Mouse (Mus musculus) neural tube, embryonic 14.5 days (tissue): ENCODE data around the gene Fam189a2. TPM values are rescaled to one million over a fixed set of nuclear protein-coding genes. Genes with fewer than 3 reads are reported as not detected.

Experiments used
- ATAC-seq: fragments of 200-750 bp; cut with Nextera tagmentation; 2 replicates; pipeline ENCODE4 v1.8.0; 2017; ENCODE audit warnings: low read depth, mild to moderate bottlenecking, moderate TSS enrichment, moderate library complexity
- H3K27ac ChIP-seq: fragments of 300-500 bp; sonication (generic); 2 replicates; pipeline ENCODE4 v1.5.1; 2014; ENCODE audit warnings: low read depth, mild to moderate bottlenecking, control low read depth, low read length, moderate library complexity, mixed read lengths
- H3K27me3 ChIP-seq: fragments of 300-500 bp; sonication (generic); 2 replicates; pipeline ENCODE4 v1.6.1; 2014; ENCODE audit warnings: low read length; ENCODE audit not compliant: control insufficient read depth, insufficient read depth
- H3K36me3 ChIP-seq: fragments of 300-500 bp; sonication (generic); 2 replicates; pipeline ENCODE4 v1.6.1; 2014; ENCODE audit warnings: low read length, mixed read lengths; ENCODE audit not compliant: control insufficient read depth, insufficient read depth
- H3K4me1 ChIP-seq: fragments of 300-500 bp; sonication (generic); 2 replicates; pipeline ENCODE4 v1.6.1; 2014; ENCODE audit warnings: low read length; ENCODE audit not compliant: control insufficient read depth, insufficient read depth
- H3K4me2 ChIP-seq: fragments of 300-500 bp; sonication (generic); 2 replicates; pipeline ENCODE4 v1.6.1; 2014; ENCODE audit warnings: mild to moderate bottlenecking, low read depth, low read length, control low read depth
- H3K4me3 ChIP-seq: fragments of 300-500 bp; sonication (generic); 2 replicates; pipeline ENCODE4 v1.5.1; 2014; ENCODE audit warnings: low read depth, low read length, control low read depth, mixed read lengths
- H3K9ac ChIP-seq: fragments of 300-500 bp; sonication (generic); replicated peaks from 2 replicates; pipeline ENCODE4 v1.6.1; 2014; ENCODE audit warnings: low read depth, mild to moderate bottlenecking, control low read depth, low read length, mixed read lengths
- H3K9me3 ChIP-seq: fragments of 300-500 bp; sonication (generic); 2 replicates; pipeline ENCODE4 v1.6.1; 2016; ENCODE audit warnings: low read length; ENCODE audit not compliant: control insufficient read depth
- WGBS: fragments of 180-500 bp; shearing (Covaris S2); extraction: QIAGEN DNeasy Blood & Tissue Kit; methylation state at CpG from one replicate; pipeline ENCODE4 v1.1.7; 2014; 5-methylcytosine and 5-hydroxymethylcytosine counted together
- polyA plus RNA-seq: library from polyadenylated mRNA; unstranded; fragments of >200 nt; fragmentation: Nextera tagmentation; extraction: Ambion mirVana; gene quantifications from 2 replicates; pipeline ENCODE4 v1.2.1, GENCODE M21; 2014

The Fam189a2 gene
- polyA plus RNA-seq, 1 experiment from 2014 or later: 3.1 TPM

DNA sequence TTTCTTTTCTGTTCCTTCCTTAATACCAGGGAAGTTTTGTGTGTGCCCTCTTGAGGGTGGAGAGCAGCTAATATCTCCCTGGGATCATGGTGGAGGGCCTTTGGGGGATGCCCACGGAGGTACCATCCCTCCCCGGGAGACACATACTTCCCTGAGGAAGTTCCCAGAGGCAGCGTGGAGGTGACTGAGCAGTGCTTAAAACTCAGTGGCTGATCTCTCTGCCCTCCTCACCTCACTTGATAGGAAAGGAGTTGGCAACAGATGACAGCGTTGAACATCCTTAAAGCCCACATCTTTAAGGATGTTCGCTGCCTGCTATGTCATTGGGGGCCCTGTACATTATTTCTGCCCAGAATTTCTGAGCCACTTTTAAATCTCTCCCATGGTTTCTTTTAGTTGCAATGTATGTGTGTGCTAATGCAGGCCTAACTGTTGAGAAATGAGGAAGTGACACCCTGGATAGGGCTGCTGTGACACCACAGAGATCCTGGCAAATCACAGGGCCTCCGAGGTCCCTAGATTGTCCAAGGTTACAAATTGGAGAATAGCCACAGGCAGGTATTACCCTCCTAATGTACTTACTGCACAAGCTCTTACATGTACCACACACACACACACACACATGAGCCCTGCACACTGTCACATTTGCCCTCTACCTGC is 84.7 kb downstream of the Fam189a2 start:
- no peak for ATAC-seq
- 89% methylated on average over 6 of the region's 6 CpGs for WGBS
- Histone ChIP-seq H3K27me3 (no peaks in the 10 kb centered on the region), H3K4me1 (no peaks in the 10 kb centered on the region), H3K27ac (no peak overlapping the region), H3K4me2 (no peak overlapping the region), H3K4me3 (no peak overlapping the region), H3K9me3 (no peaks in the 10 kb centered on the region), H3K9ac (no peak overlapping the region), H3K36me3 (peaks cover 22% of the 10 kb centered on the region)

DNA sequence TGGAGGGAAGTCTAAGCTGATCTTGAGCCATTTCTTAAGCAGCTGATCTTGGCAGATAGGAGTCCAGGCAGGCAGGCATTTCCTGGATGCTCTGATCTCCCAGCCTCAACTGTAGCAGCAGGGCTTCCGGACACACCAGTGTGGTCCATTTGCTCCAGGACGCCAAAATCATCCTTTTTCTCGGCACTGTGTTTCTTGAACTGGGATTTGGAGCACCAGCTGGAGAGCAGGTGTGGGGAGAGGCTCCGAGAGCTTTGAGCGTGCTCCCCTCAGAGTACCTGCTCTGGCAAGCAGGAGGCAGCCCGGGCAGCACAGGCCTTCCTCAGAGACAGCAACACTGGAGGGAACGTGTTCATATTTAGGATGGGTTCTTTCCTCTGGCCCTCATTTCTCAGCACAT is 87.9 kb downstream of the Fam189a2 start:
- Histone ChIP-seq H3K27me3 (no peaks in the 10 kb centered on the region), H3K9me3 (no peaks in the 10 kb centered on the region), H3K27ac (no peak overlapping the region), H3K4me2 (no peak overlapping the region), H3K36me3 (peaks cover 33% of the 10 kb centered on the region), H3K4me1 (no peaks in the 10 kb centered on the region), H3K4me3 (no peak overlapping the region), H3K9ac (no peak overlapping the region)
- ATAC-seq: no peak
- WGBS: 93% methylated on average over 7 of the region's 7 CpGs

DNA sequence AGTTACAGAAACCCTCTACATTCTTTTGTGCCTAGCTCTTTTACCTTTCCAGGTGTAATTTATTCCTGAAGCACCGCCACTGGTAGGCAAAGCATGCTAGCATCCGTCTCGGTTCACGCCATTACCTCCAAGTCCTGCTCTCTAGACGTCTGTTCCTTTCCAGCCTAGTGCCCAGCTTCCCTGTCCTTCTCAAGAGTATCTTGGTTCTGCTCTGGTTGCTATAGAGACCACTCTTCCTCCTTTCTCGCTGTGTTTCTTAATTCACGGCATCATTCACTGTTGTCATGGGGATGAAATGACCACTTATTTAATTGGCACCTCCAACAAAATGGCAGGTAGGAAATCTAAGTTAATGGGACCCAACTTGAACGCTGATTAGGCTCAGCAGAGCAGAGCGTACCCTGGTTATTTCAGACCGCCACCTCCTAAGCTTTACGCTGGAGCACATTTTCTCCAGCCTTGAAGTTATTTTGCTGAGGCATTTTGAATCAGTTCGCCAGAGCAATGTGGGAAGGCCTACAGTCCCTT is 89.3 kb downstream of the Fam189a2 start:
- no peaks in the 10 kb centered on the region for H3K9me3 ChIP-seq
- peaks cover 39% of the 10 kb centered on the region for H3K36me3 ChIP-seq
- no peaks in the 10 kb centered on the region for H3K4me1 ChIP-seq
- H3K4me3 ChIP-seq: no peak overlapping the region
- no peak overlapping the region for H3K4me2 ChIP-seq
- no peak overlapping the region for H3K27ac ChIP-seq
- no peak overlapping the region for H3K9ac ChIP-seq
- ATAC-seq: 0 out of 2 replicates have a peak, but pooled peaks have one; percentile 54
- WGBS: 54% methylated on average over 12 of the region's 12 CpGs
- H3K27me3 ChIP-seq: no peaks in the 10 kb centered on the region

DNA sequence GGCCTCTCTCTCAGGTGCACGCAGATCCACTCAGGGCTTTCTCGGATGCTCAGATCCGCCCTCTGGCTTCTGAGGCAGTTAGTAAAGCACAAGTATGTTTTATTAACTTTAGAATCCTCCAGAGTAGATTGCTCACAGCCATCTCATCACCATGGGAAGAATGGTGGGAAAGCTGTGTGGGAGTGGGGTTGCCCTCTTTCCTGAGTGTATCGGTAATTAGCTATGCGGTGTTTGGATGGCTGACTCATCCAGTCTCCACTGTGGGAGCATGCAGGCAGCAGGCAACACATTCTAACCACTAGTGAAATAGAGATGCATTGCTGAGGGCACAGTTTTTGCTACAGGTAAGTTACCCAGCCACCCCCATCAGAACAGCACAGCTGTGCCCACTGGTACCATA is 100.0 kb downstream of the Fam189a2 start:
- Histone ChIP-seq H3K9ac (no peak overlapping the region), H3K4me1 (no peaks in the 10 kb centered on the region), H3K9me3 (no peaks in the 10 kb centered on the region), H3K27ac (no peak overlapping the region), H3K36me3 (peaks cover 8% of the 10 kb centered on the region; the same call in 1 of the 2 replicates), H3K27me3 (no peaks in the 10 kb centered on the region), H3K4me2 (no peak overlapping the region), H3K4me3 (no peak overlapping the region)
- 91% methylated on average over 5 of the region's 5 CpGs for WGBS
- no peak for ATAC-seq

DNA sequence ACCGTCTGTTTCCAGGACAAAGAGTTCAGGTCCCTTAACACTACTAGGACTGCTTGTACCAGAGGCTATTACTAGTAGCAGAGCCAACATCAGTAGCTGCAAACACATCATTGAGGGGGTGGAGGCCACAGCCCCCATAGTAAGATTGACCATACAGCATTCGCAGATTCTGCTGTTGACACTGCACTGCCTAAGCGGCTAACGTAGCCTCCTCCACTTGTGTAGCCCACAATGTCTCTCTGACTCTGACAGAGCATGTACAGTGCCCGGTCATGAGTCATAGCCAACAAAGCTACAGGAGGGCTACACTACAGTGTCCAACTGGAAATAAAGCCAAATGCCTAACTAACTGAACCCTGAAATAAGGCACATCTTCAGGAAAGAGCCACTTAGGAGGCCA is 105.3 kb downstream of the Fam189a2 start:
- WGBS: 94% methylated on average over 5 of the region's 5 CpGs
- H3K9ac ChIP-seq: no peak overlapping the region
- H3K4me3 ChIP-seq: no peak overlapping the region
- H3K4me2 ChIP-seq: no peak overlapping the region
- no peak for ATAC-seq
- H3K9me3 ChIP-seq: no peaks in the 10 kb centered on the region
- no peaks in the 10 kb centered on the region for H3K4me1 ChIP-seq
- no peaks in the 10 kb centered on the region for H3K36me3 ChIP-seq
- no peak overlapping the region for H3K27ac ChIP-seq
- no peaks in the 10 kb centered on the region for H3K27me3 ChIP-seq

DNA sequence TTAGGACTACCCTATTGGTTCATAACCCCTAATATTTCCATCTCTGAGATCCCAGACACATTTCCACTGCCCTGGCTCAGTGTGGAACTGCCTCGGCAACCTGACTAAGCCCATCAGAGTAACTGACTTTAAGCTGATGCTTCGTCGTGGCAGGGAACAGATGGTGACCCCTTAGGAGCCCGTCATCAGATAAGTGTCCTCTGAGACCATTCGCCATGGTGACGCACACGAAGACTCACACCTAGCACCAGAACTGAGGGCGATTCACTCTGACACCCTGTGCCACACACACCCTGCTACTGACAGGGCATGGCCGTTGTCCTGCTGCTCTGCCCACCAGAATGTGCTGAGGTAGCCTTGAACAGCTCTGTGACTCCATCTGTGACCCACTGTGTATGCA is 106.0 kb downstream of the Fam189a2 start:
- Histone ChIP-seq H3K36me3 (no peaks in the 10 kb centered on the region), H3K4me1 (no peaks in the 10 kb centered on the region), H3K9ac (no peak overlapping the region), H3K27ac (no peak overlapping the region), H3K27me3 (no peaks in the 10 kb centered on the region), H3K4me3 (no peak overlapping the region), H3K4me2 (no peak overlapping the region), H3K9me3 (no peaks in the 10 kb centered on the region)
- ATAC-seq: no peak
- WGBS: 75% methylated on average over 9 of the region's 9 CpGs

DNA sequence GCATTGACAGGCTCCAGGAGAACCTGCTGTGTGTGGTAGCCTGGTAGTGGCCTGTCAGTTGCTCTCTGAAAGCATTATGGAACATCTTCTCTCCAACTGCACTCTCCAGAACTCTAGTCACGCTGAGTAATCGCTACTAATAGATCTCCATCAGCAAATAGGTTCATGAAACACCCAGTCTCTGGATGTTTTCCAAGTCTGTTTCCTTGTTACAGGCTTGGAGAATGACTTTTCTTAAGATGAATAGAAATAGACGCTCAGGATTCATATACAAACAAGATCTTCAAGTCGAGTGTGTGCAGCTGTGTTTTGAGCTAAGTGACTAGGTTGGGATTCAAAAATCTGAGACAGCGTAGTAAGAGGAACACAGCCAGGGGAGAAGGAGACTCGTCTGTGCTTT is 106.8 kb downstream of the Fam189a2 start:
- Histone ChIP-seq H3K36me3 (no peaks in the 10 kb centered on the region; the same call in 1 of the 2 replicates), H3K9ac (no peak overlapping the region), H3K4me3 (no peak overlapping the region), H3K4me2 (no peak overlapping the region), H3K27ac (no peak overlapping the region), H3K27me3 (no peaks in the 10 kb centered on the region), H3K9me3 (no peaks in the 10 kb centered on the region), H3K4me1 (no peaks in the 10 kb centered on the region)
- WGBS: 83% methylated on average over 6 of the region's 6 CpGs
- ATAC-seq: no peak

Other genes with a start within 250 kb of the Fam189a2 start
- gene Tjp2, start 194.0 kb upstream of the Fam189a2 start, polyA plus RNA-seq: 6.5 and 11.5 TPM in 2 replicates
- gene Fxn, start 249.6 kb upstream of the Fam189a2 start, polyA plus RNA-seq: 37.1 and 38.4 TPM in 2 replicates